Mouse (Mus musculus): ENCODE data around the gene Tspan32.

- no peak for TF ChIP-seq TCF12 (IDR thresholded peaks at IDR 0.05; ENCODE audit: insufficient read depth, poor library complexity, severe bottlenecking)
- no peak for TF ChIP-seq POLR2A (IDR thresholded peaks at IDR 0.05; ENCODE audit: insufficient read length, low read depth)
- TF ChIP-seq CEBPB (IDR thresholded peaks at IDR 0.05; ENCODE audit: insufficient read depth, poor library complexity, severe bottlenecking) = no peak
- TF ChIP-seq POLR2AphosphoS2 (IDR thresholded peaks at IDR 0.05; ENCODE audit: insufficient read length, low read depth) = no peak
- no peak for TF ChIP-seq MYOD1 (IDR thresholded peaks at IDR 0.05; ENCODE audit: control insufficient read depth in 1 of 3, insufficient read length in 2 of 3, low read depth in 2 of 3)
- TF ChIP-seq E2F4 (IDR thresholded peaks at IDR 0.05; ENCODE audit: insufficient read depth) = no peak
Observed at GRCm38 (mm10) chr7:142956018-142956417, 48.8 kb upstream of the Tspan32 start.
